Mouse (Mus musculus) right cerebral cortex, adult 18-20 months (tissue): ENCODE results near the gene Rgs10.

Experiments used
- DNase-seq: peaks from one replicate; pipeline ENCODE4 v3.0.0; 2022; ENCODE audit warnings: mixed read lengths

The Rgs10 gene

DNA sequence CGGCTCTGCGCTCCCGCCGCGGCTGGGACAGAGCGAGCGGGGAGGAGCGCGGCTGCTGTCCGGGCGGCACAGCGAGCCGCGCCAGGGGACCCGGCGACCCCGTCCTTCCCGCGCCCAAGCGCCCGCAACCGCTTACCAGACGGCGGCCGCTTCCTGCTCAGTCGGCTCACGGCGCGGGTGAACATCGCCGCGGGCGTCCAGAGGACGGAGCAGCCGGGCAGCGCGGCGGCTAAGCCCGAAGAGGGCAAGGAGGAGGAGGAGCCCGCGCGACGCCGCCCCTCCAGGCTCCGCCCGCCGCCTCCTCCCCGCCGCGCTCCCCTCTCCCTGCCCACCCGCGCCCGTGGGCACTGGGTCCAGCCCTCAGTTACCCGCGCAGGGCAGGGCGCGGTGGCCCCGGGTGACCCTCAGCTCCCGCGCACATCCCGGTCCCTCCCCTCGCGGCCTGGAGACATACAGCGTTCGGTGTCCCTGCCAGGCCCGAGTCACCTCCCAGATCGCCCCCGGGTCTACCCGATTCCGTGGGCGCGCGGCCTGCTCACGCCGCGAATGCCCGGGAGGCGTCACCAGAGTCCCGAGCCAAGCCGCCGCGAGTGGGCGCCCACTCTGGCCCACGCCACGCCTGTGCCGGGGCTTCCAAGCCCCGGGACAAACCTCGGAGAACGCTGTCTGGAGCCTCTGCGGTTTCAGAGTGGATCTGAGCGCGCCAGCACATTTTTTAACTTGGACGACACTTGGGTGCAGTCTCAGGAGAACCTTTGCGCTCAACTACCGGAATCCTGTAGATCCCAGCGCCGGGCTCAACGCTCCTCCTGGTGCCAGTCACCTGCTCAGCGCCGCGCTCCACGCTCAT, at the start of gene Rgs10:
Rgs10 (minus strand) TSS at position 829 of the 850 bp plus-strand sequence.
- peak; percentile 41 for DNase-seq

DNA sequence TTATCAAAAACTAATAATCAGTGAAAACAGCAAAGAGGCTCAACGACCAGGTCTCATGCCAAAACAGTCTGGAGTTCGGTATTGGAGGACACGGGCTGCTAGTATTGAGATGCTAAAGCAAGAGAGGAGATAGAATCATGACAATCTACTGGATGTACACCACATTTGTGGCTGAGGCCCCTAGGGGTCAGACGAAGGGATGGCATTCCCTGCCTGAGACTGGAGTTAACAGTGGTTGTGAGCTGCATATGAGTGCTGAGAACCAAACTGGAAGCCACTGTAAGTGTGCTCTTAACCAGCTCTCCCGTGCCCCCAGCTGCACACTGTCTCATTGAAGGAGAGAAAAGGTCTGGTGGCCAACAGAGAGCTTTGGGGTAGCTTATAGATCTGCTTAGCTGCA, 43.8 kb upstream of the Rgs10 start:
- no peak for DNase-seq

DNA sequence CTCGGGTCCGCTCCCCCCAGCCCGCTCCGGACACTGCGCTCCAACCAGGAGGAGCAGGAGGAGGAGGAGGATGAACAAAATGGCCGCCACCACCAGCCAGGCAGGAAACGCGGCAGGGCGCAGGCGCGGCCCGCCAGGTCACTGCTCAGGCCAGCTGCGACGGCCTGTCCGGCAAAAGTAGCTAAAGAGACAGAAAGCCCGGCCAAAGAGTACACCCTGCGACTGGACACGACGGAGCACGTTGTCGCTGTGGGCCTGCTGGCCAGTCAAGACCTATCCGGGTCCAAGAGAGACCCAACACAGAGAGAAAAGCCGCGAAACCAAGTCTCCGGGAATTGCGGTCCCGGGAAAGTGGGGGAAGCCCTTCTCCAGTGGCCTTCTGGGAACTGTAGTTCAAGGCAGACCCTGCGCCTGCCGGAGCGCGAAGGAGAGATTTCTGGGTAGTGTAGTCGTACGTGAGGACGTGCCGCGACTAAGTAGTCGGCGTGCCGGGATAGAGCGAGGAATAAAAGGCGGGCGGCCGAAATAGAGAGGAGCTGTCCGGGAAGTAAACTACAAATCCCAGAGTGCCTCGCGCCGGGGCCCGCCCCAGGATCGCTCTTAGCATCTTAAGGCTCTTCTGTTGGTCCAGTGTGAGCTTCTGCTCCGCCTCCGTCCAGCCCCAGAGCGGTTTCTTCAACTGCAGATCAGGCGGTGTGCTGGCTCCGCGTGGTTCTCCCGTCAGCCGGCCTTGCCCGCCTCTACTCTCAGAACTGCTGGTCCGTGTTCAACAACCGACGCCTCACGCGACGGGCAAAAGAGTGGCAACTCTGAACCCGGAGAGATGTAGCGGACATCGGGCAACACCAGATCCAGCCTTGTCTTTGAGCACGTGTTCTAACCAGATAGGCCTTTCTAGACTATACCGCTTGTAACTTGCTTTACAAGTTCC, 43.0 kb upstream of the Rgs10 start, which contains the start of gene Tial1:
Tial1 (minus strand) TSS at position 433 of the 931 bp plus-strand sequence.
- peak; percentile 100 for DNase-seq

DNA sequence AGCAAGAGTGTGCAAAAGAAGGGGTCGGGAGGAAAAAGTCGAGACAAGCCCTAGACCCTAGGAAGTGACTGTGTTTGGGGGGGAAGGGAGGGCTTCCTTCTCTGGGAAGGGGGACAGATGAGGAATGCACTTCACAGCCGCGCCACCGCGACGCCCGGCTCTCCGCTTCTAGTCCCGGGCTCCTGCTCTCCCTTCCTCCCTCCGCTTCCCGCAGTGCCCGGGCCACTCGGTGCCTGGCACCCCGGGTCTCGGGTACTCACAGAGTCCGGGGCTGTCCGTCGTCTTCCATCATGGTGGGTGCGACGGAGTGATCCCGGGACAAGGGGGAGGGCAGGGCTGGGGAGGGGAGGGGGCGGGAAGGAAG, 42.3 kb upstream of the Rgs10 start:
- no peak for DNase-seq

DNA sequence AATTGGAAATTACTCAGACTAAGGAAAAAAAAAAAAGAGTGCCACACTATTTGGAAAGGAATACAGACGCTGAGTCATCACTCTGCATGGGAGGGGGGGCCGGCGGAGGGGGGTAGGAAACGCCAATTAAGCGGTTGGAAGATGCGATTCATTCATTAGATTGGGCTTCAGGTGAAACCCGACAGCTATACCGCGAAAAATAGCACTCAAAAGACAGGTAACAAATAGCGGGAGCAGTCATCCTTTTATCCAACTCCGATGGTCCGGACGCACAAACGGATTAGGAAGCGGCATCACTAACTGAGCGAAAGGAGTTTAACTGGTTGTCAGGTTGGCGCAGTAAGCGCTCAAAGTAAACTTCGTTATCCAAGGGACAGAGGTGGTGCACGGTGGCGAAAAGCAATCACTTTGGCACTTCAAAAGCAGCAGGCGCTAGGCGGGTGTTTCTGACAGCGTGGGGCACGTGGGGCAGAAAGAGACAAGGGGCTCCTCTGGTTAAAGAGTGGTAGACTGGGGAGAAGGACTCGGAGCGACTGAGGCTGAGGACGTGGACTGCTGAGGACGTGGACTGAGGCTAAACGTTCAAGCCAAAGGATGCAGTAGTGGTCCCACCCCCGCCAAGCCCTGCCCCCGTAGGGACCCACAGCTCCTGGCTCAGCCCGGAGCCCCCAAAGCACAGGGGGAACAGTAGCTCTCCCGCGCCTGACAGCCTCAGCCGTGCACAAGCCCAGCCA, 41.7 kb upstream of the Rgs10 start:
- peak; percentile 17 for DNase-seq

DNA sequence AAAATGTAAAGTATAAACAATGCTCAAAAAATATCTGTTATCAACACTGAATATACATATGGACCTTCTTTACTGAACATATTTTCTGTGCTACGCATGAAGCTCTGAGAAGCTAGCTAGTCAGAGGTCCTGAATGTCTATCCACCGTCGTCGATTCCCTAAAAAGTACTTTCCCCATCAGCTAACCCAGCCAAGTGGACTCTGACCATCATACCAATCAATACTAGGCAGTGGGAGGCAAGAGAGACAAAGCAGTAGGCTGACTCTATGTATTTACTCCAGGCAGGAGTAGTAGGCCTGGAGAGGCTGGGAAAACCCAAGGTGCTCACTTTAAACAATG, 41.2 kb upstream of the Rgs10 start:
- no peak for DNase-seq

DNA sequence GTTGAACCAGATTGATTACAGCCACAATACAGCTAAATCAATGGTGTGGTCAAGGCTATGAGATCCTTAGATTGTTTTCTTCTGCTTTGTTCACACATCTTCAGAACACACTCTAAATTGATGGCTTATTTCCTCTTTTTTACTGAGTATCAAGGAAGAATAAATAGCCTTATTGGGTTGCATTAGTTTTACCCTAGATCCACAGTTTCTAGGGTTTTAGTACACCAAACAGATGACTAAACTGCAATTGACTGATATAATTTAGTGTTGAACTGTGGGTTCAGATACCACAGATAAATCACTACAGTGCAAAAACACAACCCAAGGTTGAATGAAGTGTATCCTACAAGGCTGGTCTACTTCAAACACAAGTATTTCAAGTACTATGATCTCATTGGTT, 39.5 kb upstream of the Rgs10 start:
- no peak for DNase-seq

DNA sequence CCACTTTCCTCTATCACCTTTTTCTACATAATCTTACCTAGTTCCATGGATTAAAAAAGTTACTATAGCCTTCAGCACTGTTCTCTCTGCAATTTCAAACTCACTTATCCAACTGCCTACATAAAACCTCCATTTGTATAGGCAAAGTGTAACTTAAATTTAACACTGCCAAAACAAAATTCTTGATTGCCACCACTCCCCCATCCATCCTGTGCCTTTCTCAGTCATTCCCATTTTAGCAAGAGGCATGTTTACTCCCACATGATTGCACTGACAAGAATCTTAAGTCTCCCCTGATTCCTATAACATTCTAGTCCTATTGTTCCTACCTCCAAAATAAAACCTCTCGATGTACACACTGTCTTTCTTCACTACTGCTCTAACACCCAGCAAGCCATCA, 34.2 kb upstream of the Rgs10 start:
- no peak for DNase-seq

DNA sequence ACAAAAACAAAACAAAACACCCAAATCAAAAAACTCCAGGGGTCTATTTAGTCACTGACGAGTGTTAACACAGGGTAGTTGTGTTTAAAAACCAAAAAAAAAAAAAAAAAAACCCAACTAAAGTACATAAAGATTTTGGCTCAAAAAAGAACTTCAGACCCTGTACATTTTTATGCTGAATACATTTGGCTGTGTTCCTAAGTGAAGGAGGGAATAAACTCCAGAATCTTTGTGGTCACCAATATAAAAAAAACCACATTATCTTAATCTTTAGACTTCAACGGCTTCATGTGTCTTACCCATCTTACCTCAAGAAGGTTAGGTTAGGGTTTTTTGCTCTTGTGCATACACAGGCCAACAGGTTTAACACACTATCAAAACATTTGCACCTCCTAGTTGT, 22.0 kb upstream of the Rgs10 start:
- no peak for DNase-seq

DNA sequence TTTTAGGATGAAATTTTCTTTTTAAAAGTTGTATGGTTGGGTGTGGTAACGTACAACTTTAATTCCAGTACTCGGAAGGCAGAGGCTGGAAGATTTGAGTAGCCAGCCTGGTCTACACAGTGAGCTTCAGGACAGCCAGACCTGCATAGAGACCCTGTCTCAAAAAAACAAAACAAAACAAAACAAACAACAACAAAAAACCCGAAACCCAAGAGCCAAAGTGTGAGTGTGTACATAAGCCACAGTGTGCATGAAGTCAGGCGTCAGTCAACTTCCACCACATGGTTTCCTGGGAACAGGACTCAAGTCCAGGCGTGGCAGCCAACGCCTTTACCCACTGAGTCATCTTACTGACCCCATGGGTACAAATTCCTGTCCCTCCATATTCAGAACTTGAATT, 20.7 kb upstream of the Rgs10 start:
- DNase-seq = no peak

DNA sequence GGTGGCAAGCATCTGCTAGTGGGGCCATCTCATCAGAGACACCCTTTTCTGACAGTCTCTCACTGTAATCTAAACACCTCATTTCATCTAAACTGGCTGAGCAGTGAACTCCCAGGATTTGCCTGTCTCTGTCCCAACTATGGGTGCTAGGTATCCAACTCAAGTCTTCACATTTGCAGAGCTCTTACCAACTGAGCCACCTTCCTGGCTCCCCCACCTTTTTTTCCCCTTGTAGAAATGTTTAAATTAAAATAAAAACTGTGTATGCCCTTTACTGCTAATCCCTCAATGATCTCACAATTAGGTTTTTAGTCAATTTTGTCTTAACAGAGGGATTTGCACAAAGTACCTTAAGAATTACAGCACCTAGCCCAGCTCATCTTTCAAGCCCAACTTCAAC, 19.6 kb upstream of the Rgs10 start:
- DNase-seq = no peak

DNA sequence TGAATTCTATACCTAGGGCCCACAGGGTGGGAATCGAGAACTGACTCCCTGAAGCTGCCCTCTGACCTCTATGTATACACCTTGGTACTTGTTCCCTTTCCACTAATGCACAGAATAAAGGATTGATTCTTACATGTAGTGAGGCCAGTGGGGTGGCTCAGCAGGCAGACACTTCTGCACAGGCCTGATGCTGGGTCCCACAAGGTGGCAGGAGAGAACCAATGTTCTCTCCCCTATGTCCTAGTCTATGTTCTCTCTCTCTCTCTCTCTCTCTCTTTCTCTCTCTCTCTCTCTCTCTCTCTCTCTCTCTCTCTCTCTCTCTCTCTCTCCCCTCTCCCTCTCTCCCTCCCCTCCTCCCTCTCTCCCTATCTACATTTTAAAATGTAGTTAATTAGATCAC, 14.7 kb upstream of the Rgs10 start:
- no peak for DNase-seq

DNA sequence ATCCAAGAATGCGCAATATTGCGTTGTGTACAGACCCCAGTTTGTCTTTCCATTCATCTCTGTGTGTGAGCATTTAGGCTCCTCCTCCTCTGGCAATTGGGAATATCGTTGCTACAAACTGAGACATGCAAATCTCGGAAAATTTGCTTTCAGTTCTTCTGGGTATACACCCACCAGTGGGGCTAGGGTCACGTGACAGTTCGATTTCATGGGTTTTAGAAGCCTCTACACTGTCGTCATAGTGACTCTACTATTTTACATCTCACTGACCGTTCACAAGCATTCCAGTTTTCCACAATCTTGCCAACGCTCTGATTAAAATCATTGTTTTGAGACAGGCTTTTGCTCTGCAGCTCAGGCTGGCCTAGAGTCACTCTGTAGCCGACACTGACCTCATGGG, 14.0 kb upstream of the Rgs10 start:
- DNase-seq = no peak

DNA sequence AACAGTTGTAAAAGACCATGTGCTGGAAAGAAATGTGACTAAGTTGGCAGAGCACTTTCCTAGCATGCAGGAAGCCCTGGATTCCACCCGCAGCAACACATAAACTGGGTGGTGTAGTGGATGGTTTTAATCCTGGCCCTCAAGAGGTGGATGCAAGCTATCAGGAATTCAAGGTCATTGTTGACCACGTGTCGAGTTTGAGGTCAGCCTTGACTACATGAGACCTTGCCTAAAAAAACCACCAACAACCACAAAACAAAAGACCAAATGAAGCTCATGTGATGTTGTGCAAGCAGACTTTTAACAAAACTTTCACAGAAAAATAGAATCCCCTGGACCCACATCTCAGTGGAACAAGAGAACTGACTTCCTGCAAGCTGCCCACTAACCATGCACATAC, 3.9 kb upstream of the Rgs10 start:
- no peak for DNase-seq

DNA sequence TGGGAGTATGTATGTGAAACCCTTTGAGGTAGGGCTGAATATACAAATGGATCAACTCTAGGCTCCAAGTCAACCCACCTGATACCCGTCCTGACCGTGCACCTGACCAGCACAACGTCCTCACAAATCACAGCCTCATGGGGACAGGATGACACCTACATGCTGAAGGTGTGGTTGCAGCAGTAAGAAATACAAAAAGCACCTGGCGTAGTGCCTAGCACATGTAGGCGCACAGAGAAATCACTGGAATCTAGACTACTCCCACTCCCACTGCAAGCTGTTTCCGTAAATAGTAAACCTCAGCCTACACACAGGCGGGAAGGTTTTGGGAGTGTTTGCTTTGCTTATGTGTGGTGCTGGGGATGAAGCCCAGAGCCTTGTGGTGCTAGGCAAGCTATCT, 3.1 kb upstream of the Rgs10 start:
- DNase-seq = peak; percentile 12

DNA sequence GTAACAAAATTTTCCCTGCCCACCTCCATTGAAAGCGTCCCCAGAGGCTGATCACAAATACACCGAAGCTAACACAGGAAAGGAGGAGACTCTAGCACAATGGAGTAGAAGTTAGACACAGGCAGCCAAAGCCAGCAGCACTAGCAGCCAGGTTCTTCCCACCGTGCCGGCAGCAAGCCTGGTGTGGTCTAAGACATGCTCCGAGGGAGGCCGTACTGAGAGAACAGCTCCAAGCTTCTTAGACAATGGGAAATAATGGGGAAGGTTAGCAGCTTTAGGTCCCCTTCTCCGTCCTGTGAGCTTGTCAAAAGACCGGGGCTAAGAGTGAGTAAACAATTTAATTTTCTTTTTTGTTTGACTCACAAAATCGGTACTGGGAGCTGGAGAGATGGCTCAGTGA, 1.1 kb upstream of the Rgs10 start:
- no peak for DNase-seq

DNA sequence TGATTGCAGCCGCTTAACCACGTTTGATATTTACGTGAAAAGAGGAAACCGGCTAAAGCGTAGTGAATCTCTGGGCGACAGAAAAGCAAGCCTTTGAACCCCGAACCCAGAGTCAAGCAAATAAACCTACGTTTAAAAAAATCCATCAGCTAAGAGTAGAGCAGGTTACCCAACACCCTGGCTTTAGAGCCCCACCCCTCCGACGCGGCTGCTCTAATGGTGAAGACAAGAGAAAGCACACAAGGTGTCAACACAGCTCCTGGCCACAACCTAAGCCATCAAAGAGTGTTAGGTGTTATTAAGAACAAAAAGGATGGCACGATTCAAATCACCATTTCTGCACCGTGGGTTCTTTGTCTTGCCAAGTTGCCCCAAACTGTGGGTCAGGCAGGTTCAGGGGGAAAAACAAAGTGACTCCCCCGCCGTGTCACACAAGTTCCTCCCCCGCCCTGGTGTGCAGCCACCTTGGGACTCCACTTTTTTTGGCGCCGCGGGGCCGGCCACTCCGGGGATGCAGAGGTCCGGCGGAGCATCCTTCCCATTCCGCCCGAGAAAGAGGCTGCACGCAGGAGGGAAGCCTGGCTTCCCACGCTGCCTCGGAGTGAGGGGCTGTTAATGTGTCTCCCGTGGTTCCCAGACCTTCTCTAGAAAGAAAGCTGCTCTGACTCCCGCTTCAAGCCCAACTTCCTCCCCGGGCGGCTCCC, 1.2 kb downstream of the Rgs10 start:
- DNase-seq = no peak

DNA sequence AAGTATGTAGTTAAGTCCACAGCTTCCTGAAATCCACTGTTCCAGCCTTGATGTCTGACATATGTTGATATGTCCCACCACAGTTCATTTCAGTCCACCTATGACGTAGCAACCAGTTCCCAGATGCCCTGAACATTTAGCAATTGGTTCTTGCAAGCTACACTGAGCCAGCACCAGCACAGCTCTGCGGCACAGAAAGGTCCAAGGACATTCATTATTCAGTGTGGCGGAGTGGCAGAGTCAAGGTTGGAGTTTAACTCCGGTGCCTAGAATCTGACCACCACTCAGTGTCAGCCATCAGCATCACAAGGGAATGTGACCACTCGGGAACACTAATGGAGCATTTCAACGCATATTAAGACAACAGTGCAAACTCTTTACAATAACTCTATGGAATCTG, 1.9 kb downstream of the Rgs10 start:
- no peak for DNase-seq

DNA sequence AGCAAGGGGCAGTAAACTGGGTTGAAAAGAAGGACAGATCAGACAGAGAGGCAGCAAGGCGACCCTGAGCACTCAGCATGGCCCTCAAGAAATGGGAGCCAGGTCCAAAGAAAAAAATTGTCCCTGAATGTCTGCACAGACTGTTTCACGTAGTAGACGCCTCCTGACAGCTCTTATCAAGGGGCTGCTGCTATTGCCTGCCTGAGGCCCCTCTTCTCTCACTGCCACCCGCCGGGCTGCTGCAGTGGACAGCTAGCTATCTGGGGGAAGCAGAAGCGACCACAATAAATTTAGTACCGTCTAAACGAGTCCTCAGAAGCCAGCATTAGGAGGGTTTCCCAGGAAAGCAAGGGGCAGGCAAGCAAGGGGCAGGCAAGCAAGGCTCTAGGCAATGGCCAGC, 4.1 kb downstream of the Rgs10 start:
- DNase-seq = no peak

DNA sequence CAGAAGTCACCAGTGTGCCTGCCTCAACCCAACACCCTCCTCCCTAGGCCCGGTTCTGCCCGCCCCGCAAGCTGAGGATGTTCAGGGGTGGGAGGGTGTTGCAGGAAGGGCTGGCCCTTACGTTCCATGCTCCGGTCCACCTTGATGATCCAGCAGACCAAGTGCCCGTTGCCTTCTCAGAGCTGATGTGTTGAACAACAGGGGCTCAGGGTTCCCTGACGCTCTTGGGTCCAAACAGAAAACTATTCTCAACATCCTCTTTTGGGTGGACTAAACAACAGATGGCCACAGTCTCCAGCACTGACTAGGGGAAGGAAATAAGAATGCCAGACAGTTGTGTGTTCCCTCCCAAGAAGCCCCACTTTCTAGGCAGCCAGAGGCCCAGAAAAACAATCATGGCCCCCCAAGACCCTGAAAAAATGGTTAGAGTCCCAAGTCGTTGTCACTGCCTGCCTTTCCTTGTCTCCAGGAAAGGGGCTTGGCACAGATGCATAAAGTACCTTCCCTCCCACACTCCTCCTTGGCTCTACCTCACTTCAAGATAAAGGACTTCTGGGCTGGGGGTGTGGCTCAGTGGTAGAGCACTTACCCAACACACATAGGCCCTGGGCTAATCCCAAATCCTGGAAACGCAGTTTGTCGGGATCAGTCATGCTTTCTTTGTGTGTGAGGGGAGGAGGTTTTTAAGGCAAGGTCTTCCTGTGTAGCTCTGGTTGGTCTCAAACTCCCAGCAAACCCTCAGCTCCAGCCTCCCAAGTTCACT, 6.3 kb downstream of the Rgs10 start:
- DNase-seq = no peak

DNA sequence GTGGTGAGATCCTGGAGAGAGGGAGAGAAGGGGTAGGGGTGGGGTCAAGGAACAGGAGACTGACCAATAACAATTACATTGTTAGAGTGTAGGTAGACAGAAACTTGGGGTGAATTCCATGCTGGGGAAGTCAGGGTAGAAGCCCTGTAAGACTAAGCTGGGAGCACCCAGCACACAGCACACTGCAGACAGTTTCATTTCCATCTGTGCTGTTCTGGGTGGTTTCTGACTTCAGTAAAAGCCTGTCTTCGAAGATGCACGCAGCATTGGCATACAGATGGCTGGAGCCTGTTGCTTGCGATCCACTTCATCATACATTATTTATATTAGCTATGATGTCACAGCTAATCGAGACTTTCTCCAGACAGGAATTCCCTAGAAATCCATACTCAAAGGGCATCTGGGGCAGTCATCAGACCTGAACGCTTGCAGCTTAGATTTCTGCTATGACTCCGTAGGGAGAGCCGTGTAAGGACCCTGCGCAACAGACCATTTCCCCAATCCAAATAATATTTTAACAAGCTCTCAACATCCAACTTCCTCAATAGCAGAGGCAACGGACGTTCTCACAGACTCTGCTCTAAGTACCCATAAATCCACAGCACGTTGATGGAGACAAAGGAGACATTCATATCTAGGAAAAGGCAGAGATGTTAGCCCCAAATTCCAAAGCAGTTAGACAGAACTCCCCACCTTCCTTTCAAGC, 7.7 kb downstream of the Rgs10 start:
- no peak for DNase-seq
